Mouse (Mus musculus) yolk sac, embryonic 10.5 days (tissue): ENCODE data around the gene Tmx2.
"Not testable (repeated sequence)": the region's sequence is repeated elsewhere in the genome, so short reads cannot be mapped to it uniquely, and the experiment has no call there.

Experiments
- DNase-seq: peaks from one replicate; pipeline ENCODE4 v3.0.0-alpha.2; 2017; ENCODE audit warnings: low spot score

The Tmx2 gene

DNA sequence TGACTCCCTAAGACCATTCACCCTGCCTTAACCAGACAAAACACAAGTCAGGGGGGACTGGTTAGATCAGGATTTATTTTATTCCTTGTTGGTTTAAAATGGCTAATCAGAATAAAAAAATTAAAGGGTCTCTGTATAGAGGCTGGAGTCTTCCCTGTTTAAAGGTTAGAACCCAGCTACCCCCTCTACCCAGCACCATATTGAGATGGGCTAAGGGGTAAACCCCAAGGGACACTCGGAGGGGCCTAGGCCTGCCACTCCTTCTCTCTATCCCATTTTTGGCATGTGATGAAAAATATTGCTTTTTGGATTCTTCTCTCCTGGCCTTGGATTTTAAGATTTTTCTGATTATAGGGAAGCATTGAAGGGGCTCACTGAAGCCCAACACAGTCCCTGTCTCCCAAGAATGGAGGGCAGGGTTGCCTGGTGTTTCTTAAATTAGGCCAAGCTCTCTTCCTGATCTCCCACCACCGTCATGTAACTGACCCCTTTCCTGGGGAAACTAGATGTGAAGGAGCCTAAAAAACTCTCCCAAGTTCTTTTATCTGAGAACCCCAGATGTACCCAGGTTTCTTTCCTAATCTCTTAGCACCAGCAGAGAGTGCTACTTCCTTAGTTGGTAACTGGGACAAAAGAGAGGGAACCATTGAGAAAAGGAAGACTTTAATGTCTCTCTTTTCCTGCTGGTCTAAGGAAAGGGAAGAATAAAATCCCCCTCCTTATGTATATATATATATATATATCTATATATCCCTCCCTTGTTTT, 9.3 kb upstream of the Tmx2 start:
- DNase-seq, result no peak

DNA sequence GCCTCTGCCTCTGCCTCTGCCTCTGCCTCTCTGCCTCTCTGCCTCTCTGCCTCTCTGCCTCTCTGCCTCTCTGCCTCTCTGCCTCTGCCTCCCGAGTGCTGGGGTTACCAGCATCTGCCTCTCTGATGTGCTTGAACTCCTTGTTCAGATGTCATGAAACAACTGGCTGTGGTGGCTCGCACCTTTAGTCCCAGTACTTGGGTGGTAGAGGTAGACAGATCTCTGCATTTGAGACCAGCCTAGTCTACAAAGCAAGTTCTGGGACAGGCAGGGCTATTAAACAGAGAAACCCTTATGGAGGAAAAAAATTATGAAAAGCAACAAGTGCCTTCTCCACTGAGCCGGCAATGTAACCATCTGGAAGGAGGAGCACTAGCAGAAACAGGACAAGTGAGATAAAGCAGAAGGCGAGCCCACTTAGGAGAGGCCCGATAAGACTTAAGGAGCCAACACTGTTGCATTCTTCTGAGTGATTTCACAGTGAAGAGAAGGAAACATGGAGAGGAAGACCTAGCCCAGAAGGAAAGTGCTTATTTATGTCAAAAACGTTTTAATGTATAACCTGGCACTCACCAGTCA, 3.8 kb upstream of the Tmx2 start:
- no peak for DNase-seq

DNA sequence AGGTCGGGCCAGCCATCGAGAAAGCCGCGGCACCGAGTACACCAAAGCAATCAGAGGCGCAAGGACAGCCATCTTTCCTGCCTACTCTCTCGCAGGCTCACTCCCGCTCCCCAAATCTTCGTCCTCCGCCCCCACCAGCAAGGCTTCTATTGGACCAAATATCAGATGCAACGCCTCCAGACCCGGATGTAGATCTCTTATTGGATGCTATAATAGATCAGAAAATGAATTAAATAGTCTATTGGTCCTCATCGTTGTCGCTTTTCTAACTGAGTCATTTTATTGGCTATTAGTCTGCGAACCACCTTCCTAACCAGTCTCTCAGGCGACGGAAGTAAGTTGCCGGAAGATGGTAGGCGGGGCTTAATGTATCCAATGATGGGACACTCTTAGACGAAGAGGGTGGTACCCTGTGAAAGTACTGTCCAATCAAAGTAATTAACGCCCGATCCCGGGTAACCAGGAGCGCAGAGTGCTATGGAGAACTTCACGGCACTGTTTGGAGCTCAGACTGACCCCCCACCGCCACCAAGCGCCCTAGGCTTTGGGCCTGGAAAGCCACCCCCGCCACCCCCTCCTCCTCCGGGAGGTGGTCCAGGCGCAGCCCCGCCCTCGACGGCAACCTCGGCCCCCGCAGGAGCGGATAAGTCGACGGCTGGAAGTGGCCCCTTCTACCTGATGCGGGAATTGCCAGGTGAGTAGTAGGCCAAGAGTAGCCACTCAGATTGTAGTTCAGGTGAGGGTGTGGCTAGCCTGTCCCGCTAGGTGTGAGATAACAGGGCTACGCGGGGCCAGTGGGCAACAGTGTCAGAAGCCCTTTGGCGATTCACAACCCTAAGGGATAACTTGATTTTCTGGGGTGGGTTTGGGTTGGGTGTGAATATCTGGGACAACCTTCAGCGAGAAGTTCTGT, 716 bp downstream of the Tmx2 start, which contains the start of the genes Gm28635 and Med19:
Gene Gm28635 (minus strand): TSS at position 74 of the 913 bp plus-strand sequence.
Gene Med19 (plus strand): TSS at position 435 of the 913 bp plus-strand sequence.
- peak; percentile 96 for DNase-seq

DNA sequence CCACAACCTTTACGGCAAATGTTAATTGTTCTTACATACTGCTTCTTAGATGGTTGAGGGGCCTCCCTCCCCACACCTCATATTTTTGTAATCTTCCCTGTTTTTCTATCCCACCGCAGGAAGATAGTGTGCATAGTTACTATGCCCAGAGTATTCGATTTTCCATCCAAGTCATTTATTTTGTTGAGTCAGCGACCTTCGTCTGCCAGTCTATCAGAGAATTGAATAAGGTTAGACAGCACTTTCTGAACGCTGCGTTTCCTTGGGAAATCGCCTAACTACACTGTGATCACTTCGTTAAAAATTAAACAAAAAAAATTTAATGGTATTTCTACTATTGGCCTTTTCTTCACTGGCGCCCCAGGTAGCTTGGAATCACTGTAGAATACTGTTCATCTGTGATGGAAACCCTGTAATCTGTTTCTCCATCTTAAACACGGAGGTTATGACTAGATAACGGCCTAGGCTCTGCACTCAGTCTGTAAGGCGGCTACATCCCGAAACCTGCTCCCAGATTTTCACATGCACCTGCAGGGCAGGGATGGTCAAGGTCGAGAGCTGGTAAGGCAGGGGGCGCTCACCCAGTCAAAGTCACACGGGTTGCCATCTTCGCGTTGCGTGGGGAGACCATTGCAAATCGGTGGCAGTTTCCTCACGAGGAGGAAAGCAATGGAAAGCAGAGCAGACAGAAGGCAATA, 1.5 kb downstream of the Tmx2 start:
- no peak for DNase-seq

DNA sequence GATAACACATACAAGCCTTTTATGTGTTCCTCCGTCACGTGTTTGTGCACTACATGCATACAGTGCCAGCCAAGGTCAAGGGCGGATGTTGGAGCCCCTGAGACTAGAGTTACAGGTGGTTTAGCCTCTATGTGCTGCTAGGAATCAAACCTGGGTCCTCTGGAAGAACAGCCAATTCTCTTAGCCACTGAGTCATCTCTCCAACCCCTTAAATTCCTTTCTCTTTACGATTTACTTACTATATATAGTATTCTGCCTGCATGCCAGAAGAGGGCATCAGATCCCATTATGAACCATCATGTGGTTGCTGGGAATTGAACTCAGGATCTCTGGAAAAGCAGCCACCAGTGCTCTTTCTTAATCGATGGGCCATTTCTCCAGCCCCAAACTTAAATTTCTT, 7.4 kb downstream of the Tmx2 start:
- not testable (repeated sequence) for DNase-seq

DNA sequence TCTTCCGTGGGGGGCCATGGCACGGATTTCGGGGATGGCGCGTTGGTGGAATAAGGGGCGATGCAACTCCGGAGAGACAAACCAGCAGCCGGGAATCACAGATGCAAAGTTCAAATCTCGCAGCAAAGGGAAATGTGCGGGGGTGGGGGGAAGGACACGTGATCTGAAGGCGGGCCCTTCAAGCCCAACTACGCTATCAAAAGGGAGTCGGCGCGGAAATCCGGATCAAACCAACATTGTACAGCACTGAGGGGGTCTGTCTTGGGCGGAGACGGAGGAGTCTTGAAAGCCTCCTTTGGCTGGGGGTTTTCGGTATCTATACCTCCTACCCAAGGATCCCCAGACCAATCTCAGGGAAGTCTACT, 8.4 kb downstream of the Tmx2 start, which contains the start of gene Selenoh:
Gene Selenoh (minus strand): TSS at position 202 of the 365 bp plus-strand sequence.
- peak; percentile 94 for DNase-seq

DNA sequence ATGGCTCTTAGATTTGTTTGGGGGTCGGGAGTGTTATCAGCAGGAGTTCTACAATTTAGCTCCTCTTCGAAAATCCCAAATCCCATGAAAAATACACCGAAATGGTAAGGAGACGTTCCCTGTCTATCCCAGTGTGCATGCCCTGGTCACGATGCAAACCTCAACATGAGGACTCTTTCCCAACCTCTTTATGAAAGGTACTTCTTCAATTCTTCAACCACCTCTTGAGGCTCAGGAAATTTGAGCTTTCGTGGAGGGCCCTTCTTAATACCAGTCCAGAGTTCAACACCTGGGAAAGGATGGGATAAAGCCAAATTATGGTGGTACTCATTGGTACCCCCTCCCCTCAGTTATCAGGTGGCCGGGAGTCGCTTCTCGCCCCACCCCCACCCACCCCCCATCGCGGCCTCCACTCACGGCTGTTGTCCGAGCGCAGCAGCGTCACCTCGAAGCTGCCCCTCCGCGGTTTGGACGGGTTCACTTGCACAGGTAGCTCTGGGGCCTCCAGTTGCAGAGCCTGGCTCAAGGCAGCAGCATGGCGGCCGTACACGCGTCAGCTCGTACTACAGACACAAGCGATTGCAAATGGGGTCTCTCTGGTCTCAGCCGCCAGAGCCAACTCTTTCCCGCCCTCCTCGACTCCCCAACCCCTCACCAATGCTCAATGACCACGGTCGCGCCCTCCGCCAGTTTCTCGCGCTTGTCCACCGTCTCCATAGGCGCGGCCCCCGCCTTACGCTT, 8.9 kb downstream of the Tmx2 start:
- no peak for DNase-seq

DNA sequence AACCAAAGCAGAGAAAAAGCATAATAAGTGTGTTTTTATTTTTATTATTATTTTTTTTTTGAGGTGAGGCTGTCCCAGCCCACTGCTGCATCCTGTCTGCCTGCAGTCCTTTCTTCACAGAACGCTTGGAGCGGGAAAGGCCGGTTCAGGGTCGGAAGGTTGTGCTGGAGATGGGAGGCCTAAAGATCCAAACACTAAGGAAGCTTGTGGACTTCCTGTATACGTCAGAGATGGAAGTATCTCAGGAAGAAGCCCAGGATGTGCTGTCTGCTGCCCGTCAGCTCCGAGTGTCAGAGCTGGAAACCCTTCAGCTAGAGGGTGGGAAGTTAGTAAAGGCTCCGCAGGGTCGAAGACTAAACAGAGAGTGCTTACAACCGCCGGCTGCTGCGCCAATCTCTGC, 12.9 kb downstream of the Tmx2 start:
- no peak for DNase-seq

DNA sequence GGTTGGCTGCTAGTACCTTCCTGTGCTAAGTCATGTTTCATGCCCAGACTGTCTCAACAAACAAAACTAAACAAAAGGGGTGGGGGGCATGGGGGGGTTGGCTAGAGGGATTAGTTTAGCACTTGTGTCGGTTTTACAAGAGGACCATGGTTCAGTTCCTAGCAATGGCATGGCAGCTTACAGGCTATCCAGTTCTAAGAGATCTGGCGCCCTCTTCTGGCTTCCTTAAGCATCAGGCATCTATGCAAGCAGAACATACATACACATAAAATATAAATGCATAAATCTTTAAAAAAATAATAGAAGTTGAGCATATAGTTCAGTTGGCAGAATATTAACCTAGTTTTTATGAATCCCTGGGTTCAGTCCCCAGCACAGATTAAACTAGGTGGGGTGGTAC, 16.1 kb downstream of the Tmx2 start:
- no peak for DNase-seq

DNA sequence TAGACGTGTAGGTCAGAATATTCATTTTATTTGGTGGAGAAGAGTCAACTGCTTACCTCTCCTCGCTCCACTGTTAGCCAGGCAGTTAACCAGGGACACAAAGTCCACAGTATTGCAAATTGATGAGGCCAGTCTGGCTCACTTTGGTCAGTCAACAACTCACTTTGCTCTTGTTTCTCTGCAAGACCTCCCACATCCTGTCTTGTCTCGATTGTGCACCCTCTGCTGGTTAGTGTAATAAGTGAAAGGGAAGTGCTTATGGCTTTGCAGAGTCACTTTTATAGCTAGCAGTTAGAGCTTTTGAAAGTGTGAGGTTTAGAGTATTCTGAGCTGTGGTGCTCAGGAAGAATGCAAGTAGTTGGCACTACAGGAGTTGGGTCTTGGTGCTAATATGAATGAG, 18.7 kb downstream of the Tmx2 start:
- DNase-seq, result peak; percentile 76

DNA sequence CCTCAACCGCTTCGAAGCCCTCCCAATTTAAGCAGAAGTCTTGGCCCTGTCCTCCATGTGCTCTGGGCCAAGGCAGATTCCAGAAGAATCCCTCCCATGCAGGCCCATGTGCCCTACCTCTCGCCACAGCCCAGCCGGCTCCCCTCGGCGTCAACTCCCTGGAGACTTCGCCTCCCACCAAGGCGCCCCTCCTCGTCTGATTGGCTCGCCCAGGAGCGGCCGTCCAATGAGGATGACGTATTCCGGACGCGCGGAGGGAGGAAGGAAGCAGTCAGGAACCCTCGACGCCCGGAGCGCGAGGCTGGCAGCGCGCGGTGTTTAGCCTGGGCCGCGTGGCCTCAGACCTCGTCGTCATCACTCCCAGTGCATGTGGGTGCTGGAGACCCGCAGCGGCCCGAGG, 20.1 kb downstream of the Tmx2 start, which contains the start of gene Btbd18:
Gene Btbd18 (plus strand): TSS at position 274 of the 400 bp plus-strand sequence.
- DNase-seq, result no peak

DNA sequence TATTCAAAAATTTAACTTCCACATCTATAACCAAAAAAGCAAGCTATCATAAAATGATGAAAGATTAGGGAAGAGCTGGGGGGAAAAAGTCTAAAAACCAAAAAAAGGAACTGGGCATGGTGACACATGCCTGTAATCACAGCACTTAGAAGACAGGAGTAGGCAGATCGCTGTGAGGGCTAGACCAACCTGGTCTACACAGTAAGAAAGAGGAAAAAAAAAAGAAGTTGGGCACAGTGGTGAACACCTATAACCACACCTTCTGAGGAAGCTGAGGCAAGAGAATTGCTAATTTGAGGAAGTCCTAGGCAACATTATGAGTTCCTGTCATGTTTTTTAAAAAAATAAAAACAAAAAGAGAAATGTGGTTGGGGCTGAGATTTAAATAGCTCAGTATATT, 23.1 kb downstream of the Tmx2 start:
- DNase-seq, result no peak

DNA sequence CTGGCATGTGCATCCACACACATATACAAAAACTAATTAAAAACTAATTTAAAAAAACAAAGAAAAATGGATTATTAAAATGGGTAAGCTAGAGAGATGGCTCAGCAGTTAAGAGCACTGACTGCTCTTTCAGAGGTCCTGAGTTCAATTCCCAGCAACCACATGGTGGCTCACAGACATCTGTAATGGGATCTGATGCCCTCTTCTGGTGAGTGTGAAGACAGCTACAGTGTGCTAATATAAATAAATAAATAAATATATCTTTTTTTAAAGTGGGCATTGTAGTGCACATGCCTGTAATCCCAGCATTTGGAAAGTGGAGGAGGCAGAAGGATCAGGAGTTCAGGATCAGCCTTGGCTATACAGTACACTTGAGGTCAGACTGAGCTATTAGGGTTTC, 25.6 kb downstream of the Tmx2 start:
- DNase-seq, result no peak

DNA sequence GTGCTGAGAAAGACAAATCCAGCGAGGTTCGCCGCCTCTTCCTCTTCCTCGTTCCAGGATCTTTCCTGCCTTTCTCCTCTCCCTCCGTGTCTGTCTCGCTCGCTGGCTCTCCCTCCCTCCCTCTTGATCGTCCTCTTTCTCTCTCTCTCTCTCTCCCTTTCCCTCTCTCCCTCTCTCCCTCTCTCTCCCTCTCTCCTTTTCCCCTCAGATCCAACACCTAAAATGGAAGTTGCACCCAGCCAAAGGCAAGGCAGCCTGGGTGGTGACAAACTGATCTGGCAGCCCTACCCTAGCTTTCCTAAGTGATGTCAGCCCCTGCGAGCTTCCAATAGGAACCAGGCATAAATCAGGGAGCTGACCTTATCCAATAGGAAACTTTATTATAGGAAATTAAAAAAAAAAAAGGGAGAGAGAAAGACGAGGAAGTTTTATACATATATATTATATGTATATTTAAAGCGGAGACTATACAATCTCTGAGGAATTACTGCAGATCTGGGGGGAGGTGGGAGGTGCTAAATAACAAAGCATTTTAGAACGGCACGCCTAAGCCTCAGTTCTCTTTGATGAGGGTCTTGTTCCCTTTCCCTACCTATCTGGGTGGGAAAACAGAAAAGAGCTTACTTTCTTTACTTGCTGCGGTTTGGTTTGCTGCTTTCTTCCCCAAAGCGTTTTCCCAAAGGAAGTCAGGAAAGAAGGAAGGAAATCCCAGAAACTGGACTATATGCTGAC, 28.3 kb downstream of the Tmx2 start, which contains the start of gene Ctnnd1:
Gene Ctnnd1 (minus strand): TSS at position 302 of the 732 bp plus-strand sequence.
- peak; percentile 90 for DNase-seq

DNA sequence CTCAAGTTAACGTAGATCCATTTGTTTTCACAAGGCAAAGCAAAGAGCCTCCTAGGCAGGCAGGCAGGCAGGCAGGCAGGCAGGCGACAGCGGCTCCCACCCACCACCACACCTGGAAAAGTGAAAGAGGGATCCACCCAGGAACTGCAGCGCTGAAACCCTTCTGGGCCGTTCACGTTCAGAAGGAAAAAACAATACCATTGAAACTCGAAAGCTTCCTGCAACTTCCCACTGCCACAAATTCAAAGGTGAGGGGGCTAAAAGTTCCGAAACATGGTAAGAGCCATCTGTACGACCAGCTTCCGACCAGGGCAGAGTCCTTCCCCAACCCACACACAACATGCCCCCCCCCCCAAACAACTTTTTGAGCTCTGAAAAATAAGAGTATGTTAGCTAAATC, 29.3 kb downstream of the Tmx2 start:
- peak; percentile 64 for DNase-seq

DNA sequence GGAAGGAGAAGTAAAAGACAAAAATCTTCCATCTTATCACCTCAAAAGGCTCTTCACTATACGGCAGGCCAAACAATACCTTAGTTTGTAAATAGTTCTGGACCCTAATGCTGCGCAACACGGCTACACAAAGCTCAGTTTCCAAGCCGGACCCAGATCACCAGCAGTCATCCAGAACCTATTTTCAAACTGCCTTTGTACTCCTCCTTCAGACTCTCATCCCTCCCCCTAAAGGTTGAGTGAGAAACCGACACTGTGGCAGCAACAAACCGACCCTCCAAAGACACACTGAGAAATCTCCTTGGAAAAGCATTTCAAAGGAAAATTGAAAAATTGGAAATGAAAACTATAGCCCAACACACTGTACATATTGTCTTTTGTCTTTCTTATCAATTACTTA, 30.6 kb downstream of the Tmx2 start:
- no peak for DNase-seq

DNA sequence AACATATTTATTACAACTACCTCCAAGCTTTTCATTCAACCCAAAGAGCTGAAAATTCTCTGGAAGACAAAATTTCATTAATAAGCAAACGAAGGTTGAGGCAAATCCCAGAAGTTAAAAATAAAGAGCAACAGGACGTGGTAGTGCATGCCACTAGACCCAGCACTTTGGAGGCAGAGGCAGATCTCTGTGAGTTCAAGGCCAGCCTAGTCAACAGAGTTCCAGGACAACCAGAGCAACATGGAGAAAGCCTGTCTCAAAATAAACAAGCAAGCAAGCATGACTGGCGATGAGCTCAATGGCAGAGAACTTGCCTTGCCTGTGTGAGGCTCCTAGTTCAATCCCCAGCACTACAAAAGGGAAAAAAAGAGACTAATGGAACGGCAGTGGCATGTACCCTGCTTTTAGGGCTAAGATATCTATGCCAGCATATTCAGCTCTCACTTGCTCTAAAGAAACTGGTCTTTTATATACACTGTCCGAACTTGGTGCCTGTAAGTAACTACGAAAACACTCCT, 31.8 kb downstream of the Tmx2 start:
- DNase-seq, result no peak

DNA sequence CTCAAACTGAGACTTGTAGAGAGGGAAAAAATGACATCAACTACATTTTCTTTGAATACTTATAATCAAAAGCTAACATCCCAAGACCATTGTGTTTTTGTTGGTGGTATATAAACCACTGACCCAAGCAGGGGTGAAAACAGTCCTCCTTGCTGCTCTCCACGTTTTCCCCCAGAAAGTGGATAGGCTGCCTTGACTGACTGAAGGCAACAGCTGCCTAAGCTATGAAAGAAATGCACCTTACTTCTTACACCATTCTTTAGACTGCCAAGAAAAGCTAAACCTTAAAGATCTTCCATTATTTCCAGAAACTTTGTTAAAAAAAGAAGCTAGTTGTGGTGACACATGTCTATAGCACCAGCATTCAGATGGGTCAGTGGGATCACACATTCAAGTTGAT, 32.8 kb downstream of the Tmx2 start:
- no peak for DNase-seq

DNA sequence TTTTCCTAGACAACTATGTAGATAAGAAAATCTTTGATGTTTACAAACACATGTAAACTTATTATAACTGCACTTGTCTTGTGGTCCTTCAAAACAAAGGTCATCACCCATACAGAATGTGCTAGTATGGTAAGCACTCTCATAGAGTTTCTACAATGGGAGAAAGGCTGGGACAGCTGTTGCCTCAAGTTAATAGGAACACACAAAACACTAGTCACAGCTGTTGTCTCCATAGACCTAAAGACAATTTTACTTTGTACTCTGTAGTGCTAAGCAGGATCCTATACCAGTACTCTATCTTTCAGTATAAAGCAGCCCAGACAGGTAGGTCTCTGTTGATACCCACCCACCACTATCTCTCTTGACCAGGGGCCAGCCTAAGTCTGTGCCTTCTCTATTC, 38.1 kb downstream of the Tmx2 start:
- DNase-seq, result no peak
